Mouse (Mus musculus): ENCODE measurements around the gene Gatd1. TPM values are rescaled to one million over a fixed set of nuclear protein-coding genes. Genes with fewer than 3 reads are reported as not detected.

Gatd1 gene
- polyA plus RNA-seq, 1 experiment from 2014 or later = 41.7 TPM

GRCm38 (mm10) chr7:141391625-141392551 lies 22.0 kb downstream of the Gatd1 start, which contains the start of gene Taldo1:
Taldo1 (plus strand) TSS chr7:141392199.
- under 1% methylated on average over 57 of the region's 57 CpGs for WGBS
- Histone ChIP-seq H3K4me1 (ENCODE audit: control insufficient read depth, insufficient read depth, low read length) (peaks cover 9% of the 10 kb centered on the region), H3K9ac (ENCODE audit: low read length) (peak within 1 kb of the TSS; percentile 74), H3K36me3 (ENCODE audit: control insufficient read depth, insufficient read depth, low read length) (peaks cover 14% of the 10 kb centered on the region; the same call in 1 of the 2 replicates), H3K4me2 (ENCODE audit: low read length) (peak within 1 kb of the TSS; percentile 95), H3K27me3 (replicated peaks; ENCODE audit: control insufficient read depth, insufficient read depth, low read length) (no peaks in the 10 kb centered on the region), H3K9me3 (replicated peaks; ENCODE audit: control insufficient read depth, low read length) (no peaks in the 10 kb centered on the region), H3K4me3 (ENCODE audit: low read depth, low read length) (peak within 1 kb of the TSS; percentile 62), H3K27ac (ENCODE audit: low read depth, low read length) (peak within 1 kb of the TSS; percentile 62)
- DNase-seq (ENCODE audit: low spot score) = peak; percentile 98
- peak; percentile 96 for ATAC-seq

GRCm38 (mm10) chr7:141390326-141391259 lies 23.3 kb downstream of the Gatd1 start:
- H3K36me3 ChIP-seq (ENCODE audit: control insufficient read depth, insufficient read depth, low read length) = peaks cover 2% of the 10 kb centered on the region; the same call in 1 of the 2 replicates
- H3K27me3 ChIP-seq (replicated peaks; ENCODE audit: control insufficient read depth, insufficient read depth, low read length) = no peaks in the 10 kb centered on the region
- no peak overlapping the region for H3K4me2 ChIP-seq (ENCODE audit: low read length)
- H3K9me3 ChIP-seq (replicated peaks; ENCODE audit: control insufficient read depth, low read length) = no peaks in the 10 kb centered on the region
- DNase-seq (ENCODE audit: low spot score) = no peak
- no peak overlapping the region for H3K27ac ChIP-seq (ENCODE audit: low read depth, low read length)
- H3K4me3 ChIP-seq (ENCODE audit: low read depth, low read length) = no peak overlapping the region
- no peak overlapping the region for H3K9ac ChIP-seq (ENCODE audit: low read length)
- no peak for ATAC-seq
- peaks cover 9% of the 10 kb centered on the region for H3K4me1 ChIP-seq (ENCODE audit: control insufficient read depth, insufficient read depth, low read length)
- 60% methylated on average over 9 of the region's 9 CpGs for WGBS

DNA sequence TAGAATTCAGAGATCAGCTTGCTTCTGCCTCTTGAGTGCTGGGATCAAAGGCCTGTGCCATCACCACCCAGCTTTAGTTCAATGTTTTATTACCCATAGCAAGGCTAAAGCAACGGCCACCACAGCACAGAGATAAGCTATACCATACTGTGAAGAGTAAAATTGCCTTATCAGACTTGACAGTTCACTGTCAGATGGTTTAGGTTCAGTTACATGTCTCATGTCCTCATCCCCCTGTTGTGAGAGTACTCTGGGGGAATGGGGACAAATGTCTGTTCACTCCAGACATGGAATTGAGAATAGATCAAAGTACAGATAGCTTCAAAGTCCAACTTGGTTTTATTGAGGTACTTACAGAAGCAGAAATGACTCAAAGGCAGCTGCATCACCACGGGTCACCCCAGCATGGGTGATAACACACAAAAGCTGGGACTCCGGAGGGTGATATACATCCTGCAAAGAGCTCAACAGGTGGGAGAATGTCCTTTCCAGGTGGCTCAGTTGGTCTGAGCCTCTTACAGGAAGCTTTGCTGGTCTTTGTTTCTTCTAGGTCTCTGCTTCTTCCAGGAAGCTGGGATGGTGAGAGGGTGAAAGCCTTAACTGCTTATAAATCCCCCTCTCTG lies 25.3 kb downstream of the Gatd1 start:
- DNase-seq (ENCODE audit: low spot score) (no peak), ATAC-seq (no peak)
- Histone ChIP-seq H3K9me3 (replicated peaks; ENCODE audit: control insufficient read depth, low read length) (no peaks in the 10 kb centered on the region), H3K27ac (ENCODE audit: low read depth, low read length) (no peak overlapping the region), H3K27me3 (replicated peaks; ENCODE audit: control insufficient read depth, insufficient read depth, low read length) (no peaks in the 10 kb centered on the region), H3K36me3 (ENCODE audit: control insufficient read depth, insufficient read depth, low read length) (no peaks in the 10 kb centered on the region), H3K4me3 (ENCODE audit: low read depth, low read length) (no peak overlapping the region), H3K4me2 (ENCODE audit: low read length) (no peak overlapping the region), H3K9ac (ENCODE audit: low read length) (no peak overlapping the region), H3K4me1 (ENCODE audit: control insufficient read depth, insufficient read depth, low read length) (peaks cover 9% of the 10 kb centered on the region)
- 68% methylated on average over 3 of the region's 3 CpGs for WGBS

- Histone ChIP-seq H3K9ac (ENCODE audit: low read length) (no peak overlapping the region), H3K27ac (ENCODE audit: low read depth, low read length) (no peak overlapping the region), H3K4me2 (ENCODE audit: low read length) (no peak overlapping the region), H3K27me3 (replicated peaks; ENCODE audit: control insufficient read depth, insufficient read depth, low read length) (no peaks in the 10 kb centered on the region), H3K4me1 (ENCODE audit: control insufficient read depth, insufficient read depth, low read length) (peaks cover 6% of the 10 kb centered on the region), H3K4me3 (ENCODE audit: low read depth, low read length) (no peak overlapping the region), H3K36me3 (ENCODE audit: control insufficient read depth, insufficient read depth, low read length) (no peaks in the 10 kb centered on the region), H3K9me3 (replicated peaks; ENCODE audit: control insufficient read depth, low read length) (no peaks in the 10 kb centered on the region)
- no peak for DNase-seq (ENCODE audit: low spot score)
- 52% methylated on average over 2 of the region's 2 CpGs for WGBS
- ATAC-seq = no peak
Measured at GRCm38 (mm10) chr7:141387807-141388486, 26.0 kb downstream of the Gatd1 start.

DNA sequence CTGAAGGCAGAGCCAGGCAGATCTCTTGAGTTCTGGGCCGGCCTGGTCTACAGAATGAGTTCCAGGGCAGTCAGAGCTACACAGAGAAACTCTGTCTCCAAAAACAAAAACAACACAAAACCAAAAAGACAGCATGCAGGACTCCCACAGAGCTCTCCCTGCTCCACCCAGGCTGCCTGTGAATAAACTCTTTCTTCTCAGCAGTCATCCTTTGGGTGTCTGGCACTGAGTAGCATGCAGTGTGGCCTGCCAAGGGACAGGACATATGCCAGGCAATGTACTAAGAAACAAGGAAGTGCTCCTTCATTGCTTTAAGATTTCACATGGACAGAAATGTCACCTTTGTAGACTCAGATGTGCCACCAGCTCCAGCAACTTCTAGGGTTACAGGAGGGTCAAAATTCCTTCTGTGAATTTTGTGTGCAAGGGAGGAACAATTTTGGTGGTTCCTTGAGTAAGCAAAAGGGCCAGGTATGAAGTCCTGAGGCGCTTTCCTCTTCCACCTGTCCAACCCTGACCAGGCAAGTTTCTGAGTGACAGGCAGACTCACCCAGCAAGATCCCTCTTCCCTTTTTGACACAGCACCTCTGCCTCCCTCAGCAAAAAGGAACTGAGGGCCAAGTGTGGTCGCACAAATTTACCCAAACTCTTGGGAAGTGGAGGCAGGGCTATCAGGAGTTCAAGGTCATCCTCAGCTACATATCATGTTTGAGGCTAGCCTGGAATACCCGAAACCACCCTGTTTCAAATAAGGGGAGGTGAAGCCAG lies 32.7 kb downstream of the Gatd1 start:
- no peaks in the 10 kb centered on the region for H3K36me3 ChIP-seq (ENCODE audit: control insufficient read depth, insufficient read depth, low read length)
- no peak overlapping the region for H3K9ac ChIP-seq (ENCODE audit: low read length)
- no peak overlapping the region for H3K4me3 ChIP-seq (ENCODE audit: low read depth, low read length)
- no peaks in the 10 kb centered on the region for H3K27me3 ChIP-seq (replicated peaks; ENCODE audit: control insufficient read depth, insufficient read depth, low read length)
- H3K4me2 ChIP-seq (ENCODE audit: low read length) = no peak overlapping the region
- no peak overlapping the region for H3K27ac ChIP-seq (ENCODE audit: low read depth, low read length)
- no peak for ATAC-seq
- no peaks in the 10 kb centered on the region for H3K4me1 ChIP-seq (ENCODE audit: control insufficient read depth, insufficient read depth, low read length)
- H3K9me3 ChIP-seq (replicated peaks; ENCODE audit: control insufficient read depth, low read length) = no peaks in the 10 kb centered on the region
- no peak for DNase-seq (ENCODE audit: low spot score)
- WGBS = 79% methylated on average over 4 of the region's 4 CpGs

GRCm38 (mm10) chr7:141379584-141379983 lies 34.4 kb downstream of the Gatd1 start:
- DNase-seq (ENCODE audit: low spot score) (no peak), ATAC-seq (no peak)
- H3K9ac ChIP-seq (ENCODE audit: low read length) = no peak overlapping the region
- no peak overlapping the region for H3K4me2 ChIP-seq (ENCODE audit: low read length)
- H3K27ac ChIP-seq (ENCODE audit: low read depth, low read length) = no peak overlapping the region
- no peaks in the 10 kb centered on the region for H3K4me1 ChIP-seq (ENCODE audit: control insufficient read depth, insufficient read depth, low read length)
- WGBS = 72% methylated on average over 4 of the region's 4 CpGs
- no peak overlapping the region for H3K4me3 ChIP-seq (ENCODE audit: low read depth, low read length)
- H3K9me3 ChIP-seq (replicated peaks; ENCODE audit: control insufficient read depth, low read length) = no peaks in the 10 kb centered on the region
- H3K36me3 ChIP-seq (ENCODE audit: control insufficient read depth, insufficient read depth, low read length) = no peaks in the 10 kb centered on the region
- H3K27me3 ChIP-seq (replicated peaks; ENCODE audit: control insufficient read depth, insufficient read depth, low read length) = no peaks in the 10 kb centered on the region

DNA sequence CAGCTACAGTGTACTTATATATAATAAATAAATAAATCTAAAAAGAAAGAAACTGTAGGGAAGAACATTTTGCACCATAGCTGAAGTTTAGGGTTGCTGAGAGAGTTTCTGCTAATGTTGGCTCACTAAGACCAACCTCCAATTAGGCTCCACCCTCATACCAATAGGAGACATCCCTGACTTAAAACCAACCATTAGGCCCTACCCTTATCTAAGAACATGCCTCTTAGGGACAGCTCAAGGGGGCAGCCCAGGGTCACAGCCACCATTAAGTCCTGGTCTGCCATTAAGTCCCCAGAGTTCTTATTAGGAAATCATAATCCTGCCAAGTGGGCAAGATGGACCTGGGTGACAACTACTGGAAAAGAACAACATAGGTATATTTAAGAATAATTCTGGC lies 39.5 kb downstream of the Gatd1 start:
- H3K9me3 ChIP-seq (replicated peaks; ENCODE audit: control insufficient read depth, low read length) = no peaks in the 10 kb centered on the region
- ATAC-seq (no peak), DNase-seq (ENCODE audit: low spot score) (no peak)

DNA sequence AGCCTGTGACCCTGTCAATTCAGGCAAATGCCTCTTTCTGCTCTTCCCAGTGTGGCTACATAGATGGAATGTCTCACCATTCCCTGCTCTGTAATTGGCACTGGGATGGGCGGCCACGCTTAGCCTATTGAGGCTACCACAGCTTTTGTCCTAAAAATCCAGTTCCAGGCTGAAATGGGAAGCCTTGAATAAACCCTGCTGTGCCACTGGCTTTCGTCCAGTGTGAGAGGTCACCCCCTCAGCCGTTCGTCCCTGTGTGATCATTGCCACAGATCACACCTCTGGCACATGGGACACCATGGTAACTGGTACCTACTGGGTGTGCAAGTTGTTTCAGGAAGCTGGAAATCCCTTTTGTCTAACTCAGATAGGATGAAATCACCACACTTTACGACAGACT lies 40.3 kb downstream of the Gatd1 start:
- peak; percentile 25 for DNase-seq (ENCODE audit: low spot score)
- WGBS = 16% methylated on average over 6 of the region's 6 CpGs
- no peaks in the 10 kb centered on the region for H3K27me3 ChIP-seq (replicated peaks; ENCODE audit: control insufficient read depth, insufficient read depth, low read length)

More for the DNA sequence above, 39.5 kb downstream of the Gatd1 start:
- Histone ChIP-seq H3K4me1 (ENCODE audit: control insufficient read depth, insufficient read depth, low read length) (no peaks in the 10 kb centered on the region), H3K4me2 (ENCODE audit: low read length) (no peak overlapping the region), H3K9ac (ENCODE audit: low read length) (no peak overlapping the region), H3K27me3 (replicated peaks; ENCODE audit: control insufficient read depth, insufficient read depth, low read length) (no peaks in the 10 kb centered on the region), H3K27ac (ENCODE audit: low read depth, low read length) (no peak overlapping the region), H3K4me3 (ENCODE audit: low read depth, low read length) (no peak overlapping the region), H3K36me3 (ENCODE audit: control insufficient read depth, insufficient read depth, low read length) (no peaks in the 10 kb centered on the region)

More for the DNA sequence above, 40.3 kb downstream of the Gatd1 start:
- no peak for ATAC-seq
- Histone ChIP-seq H3K4me3 (ENCODE audit: low read depth, low read length) (no peak overlapping the region), H3K36me3 (ENCODE audit: control insufficient read depth, insufficient read depth, low read length) (no peaks in the 10 kb centered on the region), H3K9ac (ENCODE audit: low read length) (no peak overlapping the region), H3K27ac (ENCODE audit: low read depth, low read length) (no peak overlapping the region), H3K4me1 (ENCODE audit: control insufficient read depth, insufficient read depth, low read length) (no peaks in the 10 kb centered on the region), H3K4me2 (ENCODE audit: low read length) (no peak overlapping the region), H3K9me3 (replicated peaks; ENCODE audit: control insufficient read depth, low read length) (no peaks in the 10 kb centered on the region)

Measured in forebrain, embryonic 14.5 days (tissue).